Mouse (Mus musculus) liver (tissue): ENCODE results near the gene Sumo3.
A peak's percentile ranks its signal among the peaks of the same experiment; 100 is the strongest.

Experiments
- DNase-seq: peaks from one replicate; pipeline ENCODE4 v3.0.0-alpha.2; 2020; ENCODE audit warnings: mixed read lengths

The Sumo3 gene

DNA sequence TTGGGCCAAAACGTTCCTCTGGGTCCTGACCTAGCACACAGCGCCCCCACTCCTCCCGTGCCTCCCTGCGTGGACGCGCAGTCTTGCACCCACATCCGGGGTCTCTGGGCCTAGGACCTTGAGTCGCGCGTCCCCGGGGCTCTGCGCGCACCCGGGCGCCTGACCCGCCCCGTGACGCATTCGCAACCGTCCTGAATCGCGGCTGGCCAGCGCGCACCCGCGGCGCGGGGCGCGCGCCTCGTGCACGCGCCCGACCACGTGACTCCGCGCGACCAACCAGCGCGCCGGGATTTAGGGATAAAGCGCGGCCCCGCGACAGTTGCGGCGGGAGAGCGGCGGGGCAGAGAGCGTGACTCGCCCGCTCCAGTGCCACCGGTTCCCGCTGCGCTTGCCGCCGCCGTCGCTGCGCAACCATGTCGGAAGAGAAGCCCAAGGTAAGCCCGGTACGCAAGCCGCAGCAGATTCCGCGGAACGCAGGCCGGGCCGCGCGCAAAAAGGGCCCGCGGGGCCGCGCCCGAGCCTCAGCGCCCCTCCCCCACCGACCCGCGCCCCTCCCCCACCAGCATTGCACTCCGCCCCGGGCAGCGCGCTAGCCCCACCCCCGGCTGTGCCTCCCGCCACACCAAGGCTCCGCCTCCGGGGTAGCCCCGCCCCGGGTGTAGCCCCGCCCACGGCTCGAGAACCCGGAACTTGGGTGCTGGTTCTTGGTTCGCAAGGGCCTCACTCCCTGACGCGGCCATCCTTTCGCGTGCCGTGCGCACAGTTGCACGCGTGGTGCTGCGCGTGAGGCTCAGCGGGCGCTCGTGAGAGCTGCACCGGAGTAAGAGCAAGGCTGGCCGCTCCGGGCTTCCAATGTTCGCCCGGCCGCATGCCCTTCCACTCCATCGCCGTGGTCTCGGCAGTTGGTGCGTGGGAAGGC lies at the start of gene Sumo3, which contains the start of gene Gm49325:
Sumo3 (plus strand) TSS at position 190 of the 919 bp plus-strand sequence.
Gm49325 (plus strand) TSS at position 290 of the 919 bp plus-strand sequence.
- DNase-seq, result peak; percentile 99

DNA sequence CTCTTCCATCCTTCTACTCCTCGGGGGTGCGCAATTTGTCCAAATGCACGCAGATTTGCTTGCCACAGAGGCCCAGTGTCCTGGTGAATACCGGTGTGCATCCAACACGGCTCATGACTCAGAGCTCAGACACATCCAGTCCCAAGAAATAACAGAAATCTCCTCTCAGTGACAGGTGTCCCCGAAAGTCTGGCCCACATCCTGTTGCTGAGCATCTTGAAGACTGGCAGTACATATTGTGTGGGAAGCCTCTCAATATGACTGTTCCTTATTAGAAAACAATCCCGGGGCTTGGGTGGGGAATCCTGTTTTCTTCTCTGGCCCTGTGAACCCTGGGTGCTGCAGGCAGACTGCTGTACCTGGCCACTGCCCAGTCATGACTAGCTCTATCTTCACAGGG lies 49.3 kb upstream of the Sumo3 start:
- DNase-seq, result no peak

DNA sequence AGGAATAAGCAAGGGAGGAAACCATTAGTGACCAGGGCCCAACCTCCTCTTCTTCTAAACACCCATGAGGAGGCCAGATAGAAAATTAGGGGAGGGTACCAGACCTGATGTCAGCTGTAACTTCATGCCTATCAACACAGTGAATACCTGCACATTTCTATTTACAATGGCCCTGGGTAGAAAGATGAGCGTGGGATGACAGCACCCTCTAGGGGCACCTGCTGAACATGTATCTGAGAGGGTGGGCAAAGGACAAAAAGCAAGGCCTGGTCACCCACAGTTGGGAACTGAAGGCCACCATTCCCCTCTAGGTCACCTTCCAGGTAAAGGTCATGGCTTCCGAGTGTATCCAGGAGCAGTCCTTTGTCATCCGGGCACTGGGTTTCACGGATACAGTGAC lies 48.3 kb upstream of the Sumo3 start:
- DNase-seq, result no peak

DNA sequence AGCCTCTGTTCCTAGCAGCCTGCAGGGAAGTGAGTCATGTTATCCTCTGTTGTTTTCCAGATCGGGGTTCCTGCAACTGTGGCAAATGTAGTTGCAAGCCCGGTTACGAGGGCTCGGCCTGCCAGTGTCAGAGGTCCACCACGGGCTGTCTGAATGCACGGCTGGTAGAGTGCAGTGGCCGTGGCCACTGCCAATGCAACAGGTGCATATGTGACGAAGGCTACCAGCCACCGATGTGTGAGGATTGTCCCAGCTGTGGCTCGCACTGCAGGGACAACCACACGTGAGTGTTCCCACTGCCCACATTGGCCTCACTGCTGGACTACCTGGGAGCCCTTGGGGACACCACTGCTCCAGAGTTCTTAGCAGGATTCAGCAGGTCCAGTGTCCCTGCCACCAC lies 45.8 kb upstream of the Sumo3 start:
- DNase-seq, result no peak

DNA sequence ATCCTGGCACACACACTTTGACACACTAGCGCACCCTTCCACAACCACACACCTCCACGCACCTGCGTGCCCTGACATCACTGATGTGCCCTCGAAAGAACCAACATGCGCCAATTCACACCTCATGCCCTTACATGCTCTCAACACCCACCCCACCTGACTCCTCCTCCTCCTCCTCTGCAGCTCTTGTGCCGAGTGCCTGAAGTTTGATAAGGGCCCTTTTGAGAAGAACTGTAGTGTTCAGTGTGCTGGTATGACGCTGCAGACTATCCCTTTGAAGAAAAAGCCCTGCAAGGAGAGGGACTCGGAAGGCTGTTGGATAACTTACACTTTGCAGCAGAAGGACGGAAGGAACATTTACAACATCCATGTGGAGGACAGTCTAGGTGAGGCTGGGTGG lies 45.1 kb upstream of the Sumo3 start:
- no peak for DNase-seq

DNA sequence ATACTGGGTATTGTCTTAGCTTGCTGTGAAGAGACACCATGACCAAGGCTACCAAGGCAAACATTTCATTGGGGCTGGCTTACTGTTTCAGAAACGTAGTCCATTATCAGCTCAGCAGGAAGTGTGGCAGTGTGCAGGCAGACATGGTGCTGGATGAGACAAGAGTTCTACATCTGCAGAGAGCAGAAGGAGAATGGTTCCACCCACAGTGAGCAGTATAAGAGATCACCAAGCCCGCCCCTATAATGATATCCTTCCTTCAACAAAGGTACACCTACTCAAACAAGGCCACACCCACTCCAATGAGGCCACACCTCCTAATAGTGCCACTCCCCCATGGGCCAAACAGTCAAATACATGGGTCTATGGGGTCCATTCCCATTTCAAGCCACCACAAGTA lies 44.4 kb upstream of the Sumo3 start:
- peak; percentile 42 for DNase-seq

DNA sequence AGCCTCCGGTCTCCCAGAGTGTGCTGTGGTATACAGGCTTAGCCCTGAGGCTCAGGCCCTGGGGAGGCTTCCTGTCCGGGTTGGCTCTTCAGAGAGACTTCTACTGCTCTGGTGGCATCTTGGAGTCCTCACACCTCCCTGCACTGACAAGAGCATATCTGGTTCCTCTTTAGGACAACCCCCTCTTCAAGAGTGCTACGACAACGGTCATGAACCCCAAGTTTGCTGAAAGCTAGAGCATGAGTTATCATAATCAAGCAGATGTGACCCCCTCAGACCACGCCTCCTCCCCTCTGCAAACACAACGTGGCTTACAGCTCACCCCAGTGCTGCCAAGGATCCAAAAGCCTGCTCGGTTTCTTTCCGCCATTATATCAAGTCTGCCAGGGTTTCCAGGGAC lies 40.9 kb upstream of the Sumo3 start:
- no peak for DNase-seq

DNA sequence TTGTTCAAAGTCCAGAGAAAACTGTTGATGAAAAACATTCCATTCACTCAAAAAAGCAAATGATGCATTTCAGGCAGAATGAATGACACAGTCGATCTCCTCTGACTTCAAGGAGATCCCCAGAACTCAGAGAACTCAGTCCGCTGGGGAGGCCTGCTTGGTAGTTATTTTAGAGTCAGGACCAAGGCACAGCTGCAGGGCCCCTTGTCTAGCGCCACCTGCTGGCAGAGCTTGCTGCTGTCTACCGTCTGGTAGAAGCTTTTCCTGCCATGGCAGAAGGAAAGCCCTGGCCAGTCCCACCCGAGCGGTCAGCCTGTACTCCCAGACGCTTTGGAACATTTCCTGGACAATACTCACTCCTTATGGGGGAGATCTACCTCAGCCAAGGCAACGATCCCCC lies 39.2 kb upstream of the Sumo3 start:
- DNase-seq, result peak; percentile 86

DNA sequence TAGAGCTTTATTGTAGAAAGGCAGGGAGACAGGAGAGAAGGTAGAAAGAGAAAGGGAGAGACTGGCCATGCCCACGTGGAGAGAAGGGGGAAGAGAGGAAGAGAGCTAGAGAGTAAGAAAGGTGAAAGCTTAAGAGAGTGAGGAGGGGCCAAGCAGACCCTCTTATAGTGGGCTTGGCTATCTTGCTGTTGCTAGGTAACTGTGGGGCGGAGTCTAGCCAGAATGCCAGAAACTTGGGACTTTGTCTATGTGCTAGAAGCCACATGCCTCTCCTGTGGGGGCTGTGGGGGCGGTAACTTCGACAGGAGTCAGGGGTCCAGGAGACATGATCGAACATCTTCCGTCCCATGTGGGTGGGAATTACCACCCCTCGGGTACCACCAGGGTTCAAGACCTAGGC lies 36.4 kb upstream of the Sumo3 start:
- no peak for DNase-seq

DNA sequence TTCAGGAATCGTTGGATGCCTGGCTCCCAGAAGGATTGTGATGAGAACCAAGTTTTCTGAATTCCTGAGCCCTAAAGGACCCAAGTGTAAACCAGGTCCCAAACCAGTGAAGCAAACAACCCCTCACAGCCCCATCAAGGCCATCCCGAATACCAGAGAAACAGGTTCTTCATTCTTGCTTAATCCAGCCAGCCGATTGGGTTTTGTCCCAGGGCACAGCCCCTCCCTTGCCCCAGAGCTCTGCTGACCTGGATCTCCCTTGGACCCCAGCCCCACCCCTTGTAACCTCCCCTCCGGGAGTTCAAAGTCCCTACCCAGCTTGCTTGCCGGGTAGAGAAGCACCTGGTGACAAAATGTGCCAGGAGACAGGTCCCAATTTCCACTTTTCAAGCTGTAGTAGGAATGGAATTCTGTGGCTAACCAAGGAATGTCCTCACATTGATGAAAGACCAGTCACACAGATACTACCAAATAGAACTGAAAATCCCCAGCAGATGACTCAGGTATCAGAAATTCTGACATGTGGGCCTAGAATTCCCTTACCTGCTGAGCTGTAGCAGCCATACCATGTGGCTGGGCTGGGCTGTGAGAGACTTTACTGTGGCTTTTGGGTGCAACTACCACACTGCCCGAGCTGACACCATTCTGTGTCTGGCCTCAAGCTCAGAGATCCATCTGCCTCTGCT lies 35.8 kb upstream of the Sumo3 start:
- DNase-seq, result peak; percentile 29

DNA sequence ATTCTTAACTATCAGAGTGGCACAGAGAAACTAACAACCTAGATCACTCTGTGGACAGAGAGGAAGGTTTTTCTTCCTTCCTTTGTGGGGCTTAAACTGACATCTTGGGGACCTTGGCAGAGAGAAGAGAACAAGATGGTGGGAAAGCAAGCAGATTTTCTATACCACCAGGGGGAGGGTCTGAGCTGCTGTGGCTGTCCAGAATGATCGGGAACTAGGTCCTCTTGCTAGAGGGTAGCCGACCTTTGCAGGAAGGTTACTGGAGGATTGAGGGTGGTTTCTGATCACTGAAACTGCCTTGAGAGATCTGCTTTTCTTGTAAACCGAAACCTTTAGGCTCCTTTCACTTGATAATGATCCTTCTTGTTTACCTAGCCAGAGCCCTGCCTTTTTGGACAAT lies 33.7 kb upstream of the Sumo3 start:
- DNase-seq, result no peak

DNA sequence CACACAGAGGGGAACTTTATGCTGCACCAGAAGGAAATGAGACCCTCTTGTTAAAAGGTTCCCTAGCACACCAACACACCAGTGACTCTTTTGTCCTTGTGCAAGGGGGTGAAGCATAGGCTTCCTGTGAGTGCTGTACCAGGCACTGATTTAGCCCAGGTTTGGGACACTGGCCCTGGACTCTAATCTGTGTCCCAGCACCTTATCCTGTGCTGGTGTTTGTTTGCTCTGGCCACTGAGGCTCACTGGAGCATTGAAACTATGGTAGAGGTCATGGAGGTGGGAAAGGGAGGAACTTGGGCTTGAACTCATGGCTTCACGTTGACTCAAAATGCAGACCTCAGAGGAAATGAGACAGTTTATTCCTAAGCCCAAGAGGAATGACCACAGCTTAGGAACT lies 32.7 kb upstream of the Sumo3 start:
- no peak for DNase-seq

DNA sequence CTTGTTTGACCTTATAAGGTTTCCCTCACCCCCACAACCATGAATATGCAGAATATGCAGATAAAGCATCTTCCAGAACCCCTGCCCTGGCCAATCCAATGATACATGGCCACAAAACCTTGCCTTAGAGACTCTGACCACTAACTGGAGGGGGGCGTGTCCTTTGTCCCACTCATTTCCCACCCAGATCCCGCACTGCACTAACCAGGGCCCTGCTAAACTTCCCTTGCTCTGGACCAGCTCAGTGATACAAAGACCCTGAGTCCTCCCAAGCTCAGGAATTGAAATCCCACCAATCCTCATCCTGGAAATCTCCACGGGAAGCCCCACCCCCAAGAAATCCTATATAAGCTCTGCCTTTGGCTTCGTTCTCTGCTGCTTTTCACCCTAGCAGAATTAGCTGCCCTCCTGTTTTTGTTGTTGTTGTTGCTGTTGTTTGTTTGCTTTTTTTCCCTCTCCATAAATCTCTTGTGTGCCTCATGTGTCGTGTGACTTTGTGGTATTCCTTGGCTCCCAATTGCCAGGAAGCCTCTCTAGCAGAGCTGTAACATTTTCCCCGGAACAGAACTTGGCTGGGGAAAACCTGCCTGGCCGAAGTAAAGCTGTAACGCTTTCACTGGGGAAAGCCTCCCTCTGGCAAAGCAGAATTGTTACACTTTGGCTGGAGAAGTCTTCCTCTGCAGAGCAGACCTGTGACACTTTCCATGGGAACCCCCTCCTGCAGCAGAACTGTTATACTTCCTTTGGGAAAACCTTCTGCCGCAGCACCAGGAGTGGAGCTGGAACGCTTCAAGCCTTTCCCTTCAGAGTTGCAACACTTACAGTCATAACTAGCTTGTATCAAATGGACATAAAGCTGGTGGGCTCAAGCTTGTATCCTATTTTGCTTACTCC lies 25.6 kb upstream of the Sumo3 start:
- no peak for DNase-seq

DNA sequence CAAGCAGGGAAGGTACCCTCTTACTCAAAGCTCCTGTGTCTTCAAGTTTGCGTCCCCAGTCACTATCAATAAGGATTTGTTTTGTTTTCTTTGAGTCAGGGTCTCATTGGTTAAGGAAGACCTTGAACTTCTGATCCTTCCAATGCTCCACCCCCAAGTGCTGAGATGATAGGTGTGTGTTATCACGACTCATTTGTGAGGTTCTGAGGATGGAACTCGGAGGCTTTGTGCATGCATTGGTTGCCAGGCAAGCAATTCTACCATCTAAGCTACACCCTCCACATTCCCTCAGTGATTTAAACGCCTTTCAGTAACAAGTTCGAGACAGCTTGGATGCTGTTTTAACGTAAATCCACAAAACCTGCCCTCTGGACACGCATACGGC lies 24.9 kb upstream of the Sumo3 start:
- no peak for DNase-seq

DNA sequence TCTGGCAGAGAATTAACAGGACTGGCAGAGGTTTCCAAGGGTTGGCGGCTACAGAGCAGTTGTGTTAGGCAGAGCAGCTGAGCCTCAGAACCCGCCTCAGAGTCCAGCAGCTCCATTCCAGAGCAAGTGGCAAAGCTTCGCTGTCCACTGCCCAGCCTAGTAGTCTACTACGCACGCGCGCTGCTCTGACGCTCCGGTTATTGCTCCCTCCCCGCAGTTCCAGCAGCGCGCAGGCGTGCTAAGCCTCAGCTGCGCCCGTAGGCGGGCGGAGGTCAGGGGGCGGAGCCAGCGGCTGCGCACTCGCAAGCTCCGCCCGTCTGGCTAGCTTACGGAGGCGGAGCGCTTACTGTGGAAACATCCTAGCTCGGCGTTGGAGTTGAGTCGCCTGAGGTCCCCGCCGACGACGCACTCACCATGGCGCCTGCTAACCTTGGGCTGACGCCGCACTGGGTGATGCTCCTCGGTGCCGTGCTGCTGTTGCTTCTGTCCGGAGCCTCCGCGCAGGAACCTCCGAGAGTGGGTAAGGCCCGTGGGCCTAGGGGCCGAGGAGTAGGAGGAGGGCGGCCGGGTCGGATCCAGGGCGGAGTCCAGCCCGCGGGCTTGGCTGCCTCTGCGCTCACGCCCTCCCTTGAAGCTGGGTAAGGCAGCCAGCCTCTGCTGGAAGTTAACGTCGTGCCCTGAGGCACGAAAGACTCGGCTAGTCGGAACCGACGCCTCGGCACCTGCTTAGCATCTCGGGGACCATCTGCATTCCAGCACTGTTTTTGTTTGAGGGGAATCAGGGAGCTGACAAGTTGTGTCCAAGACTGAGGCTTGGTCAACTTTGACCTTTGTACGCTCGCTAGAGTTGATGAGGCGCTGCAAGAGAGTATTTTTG lies 24.3 kb upstream of the Sumo3 start, which contains the start of gene Pttg1ip:
Pttg1ip (plus strand) TSS at position 313 of the 877 bp plus-strand sequence.
- peak; percentile 98 for DNase-seq

DNA sequence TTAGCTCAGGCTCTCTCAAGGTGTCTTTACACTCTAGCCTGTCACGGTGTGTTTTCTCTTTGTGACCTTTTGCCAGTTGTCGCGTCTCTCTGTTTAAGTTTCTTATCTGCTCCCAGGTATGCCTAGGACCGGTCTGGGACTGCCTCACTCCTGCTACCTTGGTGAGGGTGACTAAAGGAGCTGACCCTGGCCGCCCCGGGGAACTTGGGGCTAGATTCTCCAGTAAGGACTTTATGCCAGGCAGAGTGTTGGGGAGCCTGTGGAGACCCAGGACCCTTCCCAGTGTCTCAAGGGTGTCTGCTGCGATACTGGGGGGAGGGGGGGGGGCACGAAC lies 23.6 kb upstream of the Sumo3 start:
- peak; percentile 29 for DNase-seq

DNA sequence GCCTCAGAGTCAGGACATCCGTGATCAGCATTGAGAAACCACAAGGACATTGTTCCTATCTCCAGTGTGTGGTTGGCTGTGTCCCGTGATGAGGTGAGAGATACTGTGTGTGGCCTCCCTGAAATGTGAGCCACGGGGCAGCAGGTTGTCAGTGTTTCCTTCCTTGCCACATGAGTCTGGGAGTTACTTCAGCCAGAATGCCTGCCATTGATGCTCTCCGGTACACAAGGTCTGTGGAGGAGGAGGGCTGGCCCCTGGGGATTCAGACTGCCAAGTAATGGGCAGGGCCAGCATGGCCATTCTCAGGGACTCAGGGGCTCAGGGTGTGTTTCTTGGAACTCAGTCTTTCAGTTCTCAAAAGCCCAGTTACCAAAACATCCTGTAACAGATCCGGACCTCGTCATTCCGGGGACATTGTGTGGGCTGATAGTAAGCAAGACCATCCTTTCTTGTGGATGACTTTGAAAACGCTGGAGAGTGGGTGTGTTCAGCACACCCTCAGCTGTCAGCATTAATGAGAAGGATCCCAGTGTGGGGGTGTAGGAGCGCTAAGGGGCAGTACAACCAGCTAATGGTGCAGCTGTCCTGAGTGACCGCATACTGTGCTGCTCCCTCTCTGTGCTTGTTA lies 22.0 kb upstream of the Sumo3 start:
- DNase-seq, result peak; percentile 26

DNA sequence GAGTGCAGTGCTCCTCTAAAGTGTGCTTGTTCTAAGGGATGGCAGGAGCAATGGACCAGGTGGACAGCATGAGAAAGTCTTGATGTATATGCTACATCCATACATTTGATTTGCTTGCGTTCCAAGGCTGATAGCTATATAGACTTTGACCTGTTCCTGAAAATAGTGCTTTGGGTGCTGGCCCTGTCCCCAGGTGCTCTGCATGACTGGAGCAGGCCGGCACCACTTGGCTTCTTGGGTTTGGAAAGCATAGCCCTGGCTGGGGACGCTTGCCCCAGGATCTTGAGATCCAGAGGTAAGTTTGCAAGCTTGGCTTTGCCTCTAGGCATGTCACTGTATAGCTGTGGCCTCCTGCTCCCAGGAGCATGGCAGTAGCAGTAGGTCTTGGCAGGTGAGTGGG lies 19.3 kb upstream of the Sumo3 start:
- DNase-seq, result no peak

DNA sequence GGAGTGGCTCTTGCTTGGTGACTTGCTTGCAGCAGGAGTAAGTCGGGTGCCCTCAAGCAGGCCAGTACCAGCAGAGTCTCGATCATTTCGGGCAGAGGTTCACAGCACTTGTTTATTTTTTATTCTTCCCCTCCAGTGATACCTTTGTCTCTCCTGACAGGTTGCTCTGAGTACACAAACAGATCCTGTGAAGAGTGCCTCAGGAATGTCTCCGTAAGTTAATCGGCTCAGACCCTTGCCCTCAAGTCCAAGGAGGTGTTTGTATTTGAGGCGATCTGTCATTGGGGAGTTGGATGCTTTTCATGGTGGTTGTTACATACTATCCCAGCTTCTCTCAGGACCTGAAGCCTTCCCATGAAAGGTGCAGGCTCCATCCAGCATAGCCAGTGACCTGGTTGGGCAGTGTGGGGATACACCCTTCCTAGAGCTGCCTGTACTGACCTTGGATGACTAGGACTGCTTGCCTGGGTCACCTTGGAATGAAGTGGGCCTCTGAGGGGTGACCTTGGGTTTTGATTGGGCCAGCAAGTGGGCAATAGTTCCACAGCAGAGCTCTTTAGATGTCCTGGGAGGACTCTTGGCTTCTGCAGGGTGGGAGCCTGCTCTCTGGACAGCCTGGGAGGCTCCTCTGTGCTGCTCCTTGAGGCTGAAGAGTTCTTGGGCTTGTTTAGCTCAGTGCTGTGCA lies 18.7 kb upstream of the Sumo3 start:
- DNase-seq, result no peak

DNA sequence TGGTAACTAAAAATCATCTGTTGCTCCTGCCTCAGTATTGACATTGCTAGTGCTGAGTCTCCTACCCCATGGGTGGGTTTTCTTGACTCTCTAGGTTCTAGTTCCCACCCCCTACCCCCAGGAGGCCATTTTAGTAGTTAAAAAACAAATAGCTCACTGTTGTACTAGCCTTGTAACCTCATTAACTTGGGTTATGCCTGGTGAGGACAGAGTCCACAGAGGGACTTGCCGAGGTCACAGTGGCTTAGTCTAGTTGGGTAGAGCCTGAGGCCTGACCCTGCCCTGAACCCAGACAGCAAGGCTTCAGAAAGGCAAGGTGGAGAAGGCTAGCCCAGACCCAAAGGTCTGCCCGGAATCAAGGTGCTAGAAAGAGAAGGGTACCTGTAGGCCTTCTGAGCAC lies 17.9 kb upstream of the Sumo3 start:
- DNase-seq, result no peak

DNA sequence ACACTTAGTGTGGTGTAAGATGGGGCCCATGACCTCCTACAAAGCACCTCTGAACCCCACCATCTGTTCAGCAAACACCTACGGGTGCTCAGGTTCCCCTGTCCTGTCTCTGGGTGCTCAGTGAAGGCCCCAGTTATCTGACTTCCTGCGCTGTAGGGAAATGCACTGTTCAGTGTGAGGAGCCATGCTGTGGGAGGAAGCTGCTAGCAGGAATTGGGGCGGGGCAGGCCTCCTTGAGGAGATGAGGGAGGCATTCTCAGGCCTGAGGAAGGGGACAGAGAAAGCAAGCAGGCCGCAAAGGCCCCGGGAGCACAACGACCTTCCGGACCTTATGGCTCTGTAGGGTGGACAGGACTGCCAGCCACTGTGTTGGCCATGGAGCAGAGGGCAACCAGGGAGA lies 16.8 kb upstream of the Sumo3 start:
- peak; percentile 33 for DNase-seq
